ENCODE assay signal across 9 mouse cellular contexts in genomic region chr9:35017563-35017962, GRCm38 (mm10).
A peak's percentile ranks its signal among the peaks of the same experiment; 100 is the strongest.
DNase-seq lines count a peak whose midpoint lies in the region; ATAC-seq lines count a peak whose summit lies in the region.
"Had no signal": no experiment of that assay in that cellular context is flagged by ENCODE, and none has a peak within 500 bp of the region (broad histone marks: within the 10 kb centered on the region; RNA-seq: fewer than 3 reads in every experiment).

No protein-coding gene starts in this region.

- H3K4me2 ChIP-seq in heart, embryonic 12.5 days, result peak overlapping the region; percentile 64
- peak overlapping the region; percentile 29 for H3K4me2 ChIP-seq in forebrain, embryonic 14.5 days (ENCODE audit: low read length)
- H3K4me2 ChIP-seq in midbrain, embryonic 16.5 days (ENCODE audit: low read length), result peak overlapping the region; percentile 23

- no peaks in the 10 kb centered on the region for H3K9me3 ChIP-seq in heart, embryonic 12.5 days (replicated peaks)
- H3K9me3 ChIP-seq in forebrain, embryonic 14.5 days (replicated peaks; ENCODE audit: control insufficient read depth, low read length), result no peaks in the 10 kb centered on the region
- H3K9me3 ChIP-seq in midbrain, embryonic 16.5 days (replicated peaks; ENCODE audit: control insufficient read depth, low read length, poor library complexity, severe bottlenecking), result no peaks in the 10 kb centered on the region

- peak overlapping the region; percentile 21 for H3K4me3 ChIP-seq in heart, embryonic 12.5 days
- no peak overlapping the region for H3K4me3 ChIP-seq in forebrain, embryonic 14.5 days (ENCODE audit: low read depth, low read length)
- H3K4me3 ChIP-seq in midbrain, embryonic 16.5 days (ENCODE audit: low read depth, low read length), result no peak overlapping the region
- H3K4me3 ChIP-seq: erythroblast, embryonic 14.5 days had no signal

- WGBS in heart, embryonic 12.5 days, result 11% methylated on average over 13 of the region's 13 CpGs
- WGBS in forebrain, embryonic 14.5 days, result 13% methylated on average over 13 of the region's 13 CpGs
- WGBS in midbrain, embryonic 16.5 days, result 19% methylated on average over 13 of the region's 13 CpGs

- H3K9ac ChIP-seq in heart, embryonic 12.5 days, result no peak overlapping the region
- H3K9ac ChIP-seq in forebrain, embryonic 14.5 days (ENCODE audit: low read length), result no peak overlapping the region; the same call in 1 of the 2 replicates
- H3K9ac ChIP-seq in midbrain, embryonic 16.5 days (ENCODE audit: low read depth, low read length), result no peak overlapping the region; the same call in 1 of the 2 replicates

- H3K27ac ChIP-seq in heart, embryonic 12.5 days (ENCODE audit: poor library complexity, severe bottlenecking), result no peak overlapping the region
- peak overlapping the region; percentile 39; the same call in 1 of the 2 replicates for H3K27ac ChIP-seq in forebrain, embryonic 14.5 days (ENCODE audit: low read depth, low read length)
- peak overlapping the region; percentile 75 for H3K27ac ChIP-seq in midbrain, embryonic 16.5 days (ENCODE audit: low read length)

- peak; percentile 23; the same call in 1 of the 2 replicates for ATAC-seq in heart, embryonic 12.5 days (ENCODE audit: insufficient number of reproducible peaks, low FRiP score)
- ATAC-seq in forebrain, embryonic 14.5 days, result peak; percentile 80
- peak; percentile 77 for ATAC-seq in midbrain, embryonic 16.5 days

- no peak for DNase-seq in heart, postnatal 4 days
- DNase-seq in brain, adult 2 months (ENCODE audit: low read depth, low spot score), result peak; percentile 91
- peak; percentile 87 for DNase-seq in forebrain, embryonic 14.5 days (ENCODE audit: low spot score)
- peak; percentile 79 for DNase-seq in layer of hippocampus, adult 9-11 months
- no peak for DNase-seq in embryo, embryonic 11 days
- DNase-seq in gastrocnemius, adult 18-20 months (ENCODE audit: low spot score), result no peak

- H3K4me1 ChIP-seq in heart, embryonic 12.5 days (replicated peaks), result peaks cover 16% of the 10 kb centered on the region
- peaks cover 16% of the 10 kb centered on the region for H3K4me1 ChIP-seq in forebrain, embryonic 14.5 days (ENCODE audit: control insufficient read depth, insufficient read depth, low read length)
- peaks cover 25% of the 10 kb centered on the region for H3K4me1 ChIP-seq in midbrain, embryonic 16.5 days (ENCODE audit: control insufficient read depth, insufficient read depth, low read length)

- H3K36me3 ChIP-seq in heart, embryonic 12.5 days, result no peaks in the 10 kb centered on the region
- no peaks in the 10 kb centered on the region for H3K36me3 ChIP-seq in forebrain, embryonic 14.5 days (ENCODE audit: control insufficient read depth, insufficient read depth, low read length)
- no peaks in the 10 kb centered on the region for H3K36me3 ChIP-seq in midbrain, embryonic 16.5 days (ENCODE audit: control insufficient read depth, insufficient read depth, low read length)

- peaks cover 12% of the 10 kb centered on the region; the same call in 1 of the 2 replicates for H3K27me3 ChIP-seq in heart, embryonic 12.5 days (replicated peaks)
- no peaks in the 10 kb centered on the region for H3K27me3 ChIP-seq in forebrain, embryonic 14.5 days (replicated peaks; ENCODE audit: control insufficient read depth, insufficient read depth, low read length)
- H3K27me3 ChIP-seq in midbrain, embryonic 16.5 days (ENCODE audit: control insufficient read depth, insufficient read depth, low read depth, low read length), result no peaks in the 10 kb centered on the region

Comparison
In these comparisons a context has a peak if more than half of its experiments do, and no peak if none do; other contexts are left out.
1. ATAC-seq: peak in every context shown above with its lines; median percentile 80 in forebrain, embryonic 14.5 days; 77 in midbrain, embryonic 16.5 days; 23 in heart, embryonic 12.5 days.
2. DNase-seq: peak in brain, adult 2 months (single experiment), forebrain, embryonic 14.5 days (single experiment) and layer of hippocampus, adult 9-11 months (single experiment); none in heart, postnatal 4 days (single experiment), embryo, embryonic 11 days (single experiment) and gastrocnemius, adult 18-20 months (single experiment).
3. Peak in every context shown above with its lines, with median percentiles within 50 percentile points of each other: H3K4me2 ChIP-seq.